Mouse (Mus musculus): ENCODE results near the gene Nol3.

DNA sequence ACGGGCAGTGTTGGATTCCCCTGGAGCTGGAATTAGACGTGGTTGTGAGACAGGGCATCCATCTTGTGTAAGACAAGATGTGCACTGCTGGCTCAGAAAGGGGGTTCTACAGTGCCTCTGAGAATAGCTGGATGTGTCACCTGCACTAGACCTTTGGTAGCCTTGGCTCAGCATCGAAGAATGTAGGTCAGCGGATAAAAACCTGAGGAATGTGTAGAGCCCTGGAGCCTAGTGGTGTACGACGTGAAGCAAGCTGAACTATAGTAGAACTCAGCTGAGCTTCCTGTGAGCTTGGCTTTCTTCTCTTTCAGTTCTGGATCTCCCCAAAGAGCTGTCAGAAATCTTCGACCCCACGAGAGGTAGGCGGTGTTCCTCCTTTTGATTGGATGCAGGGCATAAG lies 27.9 kb downstream of the Nol3 start:
- TF ChIP-seq CTCF (IDR thresholded peaks at IDR 0.05; ENCODE audit: borderline replicate concordance, insufficient read depth, low read depth, low read length) (no peak), POLR2A (IDR thresholded peaks at IDR 0.05; ENCODE audit: borderline replicate concordance, insufficient read depth, low read length) (no peak)

All from cerebellum, adult 2 months (tissue).